Mouse (Mus musculus): ENCODE measurements around the gene Dusp10. TPM values are rescaled to one million over a fixed set of nuclear protein-coding genes. Genes with fewer than 3 reads are reported as not detected.

Gene Dusp10
- total RNA-seq, 2 experiments from 2014 or later = 18.4 to 25.0 TPM

- TF ChIP-seq CTCF (IDR thresholded peaks at IDR 0.05) = no peak
- DNase-seq = peak; percentile 45
- intact Hi-C loops (cut with DNase I) = loop anchor here (2.0 to 5.0 kb wide), 4 partner anchors 104 to 227 kb away; no protein-coding TSS in a partner anchor
- Histone ChIP-seq H3K4me3 (peak overlapping the region; percentile 82), H3K27ac (peak overlapping the region; percentile 97)
Observed at GRCm38 (mm10) chr1:184034741-184035181, 21.7 kb downstream of the Dusp10 start.

GRCm38 (mm10) chr1:184035346-184035903 is 22.3 kb downstream of the Dusp10 start:
- no peak for TF ChIP-seq CTCF (IDR thresholded peaks at IDR 0.05)
- H3K27ac ChIP-seq = peak overlapping the region; percentile 97
- intact Hi-C loops (cut with DNase I) = loop anchor here (2.0 kb wide), 1 partner anchor 105 kb away; no protein-coding TSS in a partner anchor
- peak; percentile 38 for DNase-seq
- H3K4me3 ChIP-seq = peak overlapping the region; percentile 82

GRCm38 (mm10) chr1:184037802-184038201 is 24.7 kb downstream of the Dusp10 start:
- Histone ChIP-seq H3K27ac (peak overlapping the region; percentile 97; the same call in 1 of the 2 replicates), H3K4me3 (peak overlapping the region; percentile 82)
- intact Hi-C loops (cut with DNase I) = no loop called here
- no peak for TF ChIP-seq CTCF (IDR thresholded peaks at IDR 0.05)
- no peak for DNase-seq

- DNase-seq = peak; percentile 79
- H3K4me3 ChIP-seq = peak overlapping the region; percentile 82
- H3K27ac ChIP-seq = peak overlapping the region; percentile 95
- TF ChIP-seq CTCF (IDR thresholded peaks at IDR 0.05) = no peak
- intact Hi-C loops (cut with DNase I) = loop anchor here (1.0 kb wide), 1 partner anchor 108 kb away; no protein-coding TSS in a partner anchor
Observed at GRCm38 (mm10) chr1:184039301-184039700, 26.2 kb downstream of the Dusp10 start.

- TF ChIP-seq CTCF (IDR thresholded peaks at IDR 0.05) = no peak
- H3K27ac ChIP-seq = peak overlapping the region; percentile 95
- peak overlapping the region; percentile 82 for H3K4me3 ChIP-seq
- intact Hi-C loops (cut with DNase I) = loop anchor here (5.0 kb wide), 1 partner anchor 132 kb away; no protein-coding TSS in a partner anchor
- peak; percentile 86 for DNase-seq
Observed at GRCm38 (mm10) chr1:184040181-184040580, 27.1 kb downstream of the Dusp10 start.

- no peak for TF ChIP-seq CTCF (IDR thresholded peaks at IDR 0.05)
- DNase-seq = no peak
- Histone ChIP-seq H3K27ac (peak overlapping the region; percentile 95), H3K4me3 (peak overlapping the region; percentile 82)
- intact Hi-C loops (cut with DNase I) = loop anchor here (5.0 kb wide), 1 partner anchor 131 kb away; no protein-coding TSS in a partner anchor
Observed at GRCm38 (mm10) chr1:184040906-184041305, 27.8 kb downstream of the Dusp10 start.

GRCm38 (mm10) chr1:184041778-184042573 is 28.9 kb downstream of the Dusp10 start:
- TF ChIP-seq CTCF (IDR thresholded peaks at IDR 0.05) = no peak; the same call in 1 of the 2 replicates
- Histone ChIP-seq H3K4me3 (peak overlapping the region; percentile 82), H3K27ac (peak overlapping the region; percentile 95)
- intact Hi-C loops (cut with DNase I) = loop anchor here (5.0 kb wide), 1 partner anchor 130 kb away; no protein-coding TSS in a partner anchor
- DNase-seq = peak; percentile 84

- H3K4me3 ChIP-seq = peak overlapping the region; percentile 82
- no peak for DNase-seq
- intact Hi-C loops (cut with DNase I) = loop anchor here (5.0 kb wide), 1 partner anchor 130 kb away; no protein-coding TSS in a partner anchor
- H3K27ac ChIP-seq = peak overlapping the region; percentile 95
- no peak for TF ChIP-seq CTCF (IDR thresholded peaks at IDR 0.05)
Observed at GRCm38 (mm10) chr1:184042745-184043144, 29.6 kb downstream of the Dusp10 start.

- Histone ChIP-seq H3K4me3 (peak overlapping the region; percentile 30; the same call in 1 of the 2 replicates), H3K27ac (peak overlapping the region; percentile 95)
- intact Hi-C loops (cut with DNase I) = loop anchor here (5.0 kb wide), 1 partner anchor 129 kb away; no protein-coding TSS in a partner anchor
- TF ChIP-seq CTCF (IDR thresholded peaks at IDR 0.05) = no peak
- no peak for DNase-seq
Observed at GRCm38 (mm10) chr1:184043391-184043790, 30.3 kb downstream of the Dusp10 start.

GRCm38 (mm10) chr1:184046070-184046677 is 33.1 kb downstream of the Dusp10 start:
- H3K27ac ChIP-seq = peak overlapping the region; percentile 65
- TF ChIP-seq CTCF (IDR thresholded peaks at IDR 0.05) = no peak
- peak; percentile 36 for DNase-seq
- H3K4me3 ChIP-seq = no peak overlapping the region; the same call in 1 of the 2 replicates
- intact Hi-C loops (cut with DNase I) = no loop called here

- intact Hi-C loops (cut with DNase I) = no loop called here
- H3K27ac ChIP-seq = peak overlapping the region; percentile 65
- peak overlapping the region; percentile 11; the same call in 1 of the 2 replicates for H3K4me3 ChIP-seq
- no peak for TF ChIP-seq CTCF (IDR thresholded peaks at IDR 0.05)
- DNase-seq = no peak
Observed at GRCm38 (mm10) chr1:184047818-184048217, 34.7 kb downstream of the Dusp10 start.
